Mouse (Mus musculus): ENCODE data around the gene Snx15.

- TF ChIP-seq GATA1 (IDR thresholded peaks at IDR 0.05; ENCODE audit: borderline replicate concordance, low read length) (no peak), FLI1 (IDR thresholded peaks at IDR 0.05; ENCODE audit: low read length) (no peak)
Observed at GRCm38 (mm10) chr19:6094119-6094518, 34.0 kb downstream of the Snx15 start, which contains the start of gene AC131692.1.
